Mouse (Mus musculus): ENCODE measurements around the gene Cyb561d2. TPM values are rescaled to one million over a fixed set of nuclear protein-coding genes. Genes with fewer than 3 reads are reported as not detected.
"Not testable (repeated sequence)": the region's sequence is repeated elsewhere in the genome, so short reads cannot be mapped to it uniquely, and the experiment has no call there.

The Cyb561d2 gene
- polyA plus RNA-seq, 1 experiment from 2014 or later = 39.2 TPM

- peak overlapping the region; percentile 95; the same call in 1 of the 2 replicates for H3K27ac ChIP-seq (ENCODE audit: low read length)
- no peak for ATAC-seq
- H3K27me3 ChIP-seq (replicated peaks; ENCODE audit: control insufficient read depth, insufficient read depth, low read length) = no peaks in the 10 kb centered on the region
- peak overlapping the region; percentile 67 for H3K4me3 ChIP-seq (ENCODE audit: low read length)
- H3K9me3 ChIP-seq (ENCODE audit: control insufficient read depth, low read length) = no peaks in the 10 kb centered on the region
- H3K9ac ChIP-seq (ENCODE audit: low read depth, low read length) = peak overlapping the region; percentile 86
- H3K4me1 ChIP-seq (ENCODE audit: control insufficient read depth, insufficient read depth, low read length) = peaks cover 26% of the 10 kb centered on the region
- WGBS = 61% methylated on average over 4 of the region's 4 CpGs
- peak overlapping the region; percentile 86 for H3K4me2 ChIP-seq (ENCODE audit: low read depth, low read length)
- no peaks in the 10 kb centered on the region; the same call in 1 of the 2 replicates for H3K36me3 ChIP-seq (ENCODE audit: control insufficient read depth, insufficient read depth, low read length)
Observed at GRCm38 (mm10) chr9:107581584-107581983, 39.6 kb upstream of the Cyb561d2 start.

GRCm38 (mm10) chr9:107580501-107581317, 38.7 kb upstream of the Cyb561d2 start, which contains the start of gene Hyal3:
TSS of gene Hyal3 (plus strand) at chr9:107580818.
- no peaks in the 10 kb centered on the region for H3K27me3 ChIP-seq (replicated peaks; ENCODE audit: control insufficient read depth, insufficient read depth, low read length)
- peak within 1 kb of the TSS; percentile 67 for H3K4me3 ChIP-seq (ENCODE audit: low read length)
- no peaks in the 10 kb centered on the region for H3K9me3 ChIP-seq (ENCODE audit: control insufficient read depth, low read length)
- H3K4me2 ChIP-seq (ENCODE audit: low read depth, low read length) = peak within 1 kb of the TSS; percentile 86
- H3K27ac ChIP-seq (ENCODE audit: low read length) = peak within 1 kb of the TSS; percentile 95
- under 1% methylated on average over 32 of the region's 32 CpGs for WGBS
- peak; percentile 71 for ATAC-seq
- no peaks in the 10 kb centered on the region; the same call in 1 of the 2 replicates for H3K36me3 ChIP-seq (ENCODE audit: control insufficient read depth, insufficient read depth, low read length)
- H3K4me1 ChIP-seq (ENCODE audit: control insufficient read depth, insufficient read depth, low read length) = peaks cover 33% of the 10 kb centered on the region
- peak within 1 kb of the TSS; percentile 86 for H3K9ac ChIP-seq (ENCODE audit: low read depth, low read length)

DNA sequence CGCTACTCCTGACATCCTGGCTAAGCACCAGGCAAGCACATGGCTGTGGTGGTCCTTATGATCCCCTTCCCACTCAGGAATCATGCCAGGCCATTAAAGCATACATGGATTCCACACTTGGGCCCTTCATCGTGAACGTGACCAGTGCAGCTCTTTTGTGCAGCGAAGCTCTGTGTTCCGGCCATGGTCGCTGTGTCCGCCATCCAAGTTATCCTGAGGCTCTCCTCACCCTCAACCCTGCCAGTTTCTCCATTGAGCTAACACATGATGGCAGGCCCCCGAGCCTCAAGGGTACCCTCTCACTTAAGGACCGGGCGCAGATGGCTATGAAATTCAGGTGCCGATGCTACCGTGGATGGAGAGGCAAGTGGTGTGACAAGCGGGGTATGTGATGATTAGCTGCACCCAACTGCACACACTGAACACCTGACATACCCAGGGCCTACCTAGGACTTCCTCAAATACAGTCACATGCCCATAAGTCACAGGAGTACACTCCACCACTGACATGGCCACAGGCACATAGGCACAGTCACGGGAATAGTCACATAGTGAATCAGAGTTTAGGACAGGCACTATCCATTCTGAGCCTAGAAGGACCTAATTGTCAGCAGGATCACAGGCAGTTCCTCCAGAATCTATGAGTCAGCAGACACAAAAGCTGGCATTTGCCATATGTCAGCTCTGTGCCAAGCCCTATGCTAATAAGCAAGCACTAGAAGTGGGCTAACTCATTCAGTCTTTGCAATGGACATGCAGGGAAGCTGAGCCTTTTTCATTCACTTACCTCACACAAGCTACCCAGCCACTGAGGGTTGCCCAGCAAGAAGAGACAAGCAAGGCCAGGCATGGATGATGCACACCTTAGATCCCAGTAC, 37.3 kb upstream of the Cyb561d2 start:
- Histone ChIP-seq H3K4me3 (ENCODE audit: low read length) (no peak overlapping the region), H3K4me2 (ENCODE audit: low read depth, low read length) (no peak overlapping the region), H3K9ac (ENCODE audit: low read depth, low read length) (no peak overlapping the region), H3K4me1 (ENCODE audit: control insufficient read depth, insufficient read depth, low read length) (peaks cover 34% of the 10 kb centered on the region), H3K27ac (ENCODE audit: low read length) (peak overlapping the region; percentile 42; the same call in 1 of the 2 replicates), H3K9me3 (ENCODE audit: control insufficient read depth, low read length) (no peaks in the 10 kb centered on the region), H3K27me3 (replicated peaks; ENCODE audit: control insufficient read depth, insufficient read depth, low read length) (no peaks in the 10 kb centered on the region), H3K36me3 (ENCODE audit: control insufficient read depth, insufficient read depth, low read length) (no peaks in the 10 kb centered on the region; the same call in 1 of the 2 replicates)
- 94% methylated on average over 14 of the region's 14 CpGs for WGBS
- no peak for ATAC-seq

- Histone ChIP-seq H3K27ac (ENCODE audit: low read length) (peak within 1 kb of the TSS; percentile 42; the same call in 1 of the 2 replicates), H3K9me3 (ENCODE audit: control insufficient read depth, low read length) (no peaks in the 10 kb centered on the region), H3K36me3 (ENCODE audit: control insufficient read depth, insufficient read depth, low read length) (no peaks in the 10 kb centered on the region; the same call in 1 of the 2 replicates), H3K4me1 (ENCODE audit: control insufficient read depth, insufficient read depth, low read length) (peaks cover 34% of the 10 kb centered on the region), H3K4me2 (ENCODE audit: low read depth, low read length) (no peak within 1 kb of the TSS), H3K9ac (ENCODE audit: low read depth, low read length) (no peak within 1 kb of the TSS), H3K27me3 (replicated peaks; ENCODE audit: control insufficient read depth, insufficient read depth, low read length) (no peaks in the 10 kb centered on the region), H3K4me3 (ENCODE audit: low read length) (no peak within 1 kb of the TSS)
- no peak for ATAC-seq
- 73% methylated on average over 3 of the region's 3 CpGs for WGBS
Observed at GRCm38 (mm10) chr9:107578587-107578986, 36.6 kb upstream of the Cyb561d2 start, which contains the start of gene Naa80. TSS of gene Naa80 (plus strand) at chr9:107578887.

GRCm38 (mm10) chr9:107577871-107578270, 35.9 kb upstream of the Cyb561d2 start:
- Histone ChIP-seq H3K9me3 (ENCODE audit: control insufficient read depth, low read length) (no peaks in the 10 kb centered on the region), H3K4me3 (ENCODE audit: low read length) (no peak overlapping the region), H3K27me3 (replicated peaks; ENCODE audit: control insufficient read depth, insufficient read depth, low read length) (no peaks in the 10 kb centered on the region), H3K36me3 (ENCODE audit: control insufficient read depth, insufficient read depth, low read length) (no peaks in the 10 kb centered on the region; the same call in 1 of the 2 replicates), H3K27ac (ENCODE audit: low read length) (no peak overlapping the region), H3K4me2 (ENCODE audit: low read depth, low read length) (no peak overlapping the region), H3K9ac (ENCODE audit: low read depth, low read length) (no peak overlapping the region), H3K4me1 (ENCODE audit: control insufficient read depth, insufficient read depth, low read length) (peaks cover 34% of the 10 kb centered on the region)
- WGBS = 90% methylated on average over 10 of the region's 10 CpGs
- no peak for ATAC-seq

DNA sequence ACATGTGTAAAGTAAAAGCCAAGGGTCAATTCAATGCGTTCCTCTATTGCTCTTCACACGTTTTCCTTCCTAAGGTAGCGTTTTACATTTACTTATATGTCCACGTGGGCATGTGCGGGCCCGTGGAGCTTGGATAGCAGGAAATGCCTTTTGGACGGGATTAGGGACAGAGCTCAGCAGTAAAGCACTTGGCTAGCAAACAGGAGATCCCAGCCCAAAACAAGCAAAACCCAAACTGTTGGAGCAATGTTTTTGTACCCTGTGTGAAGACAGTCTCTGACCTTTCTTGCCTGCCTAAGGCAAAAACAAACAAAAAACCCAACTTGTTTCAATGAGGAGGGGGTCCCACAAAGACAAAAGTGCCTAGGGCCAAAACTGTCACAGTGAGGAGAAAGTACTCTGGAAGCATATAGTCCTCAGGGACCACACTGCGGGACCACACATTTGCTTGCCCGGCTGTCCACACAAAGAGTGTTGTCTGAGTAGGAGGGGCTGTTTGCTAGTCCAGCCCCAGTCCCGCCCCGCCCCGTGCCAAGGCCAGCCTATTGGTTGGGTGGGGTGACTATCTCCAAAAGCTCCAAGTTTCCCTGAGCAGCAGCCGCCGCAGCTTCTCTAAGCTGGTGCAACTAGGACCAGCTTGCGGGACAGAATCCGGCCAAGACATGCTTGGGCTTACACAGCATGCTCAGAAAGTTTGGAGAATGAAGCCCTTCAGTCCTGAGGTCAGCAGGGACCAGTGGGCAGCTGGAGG, 34.5 kb upstream of the Cyb561d2 start, which contains the start of gene Hyal1:
TSS of gene Hyal1 (plus strand) at position 571 of the 751 bp plus-strand sequence.
- Histone ChIP-seq H3K4me2 (ENCODE audit: low read depth, low read length) (peak within 1 kb of the TSS; percentile 64), H3K27ac (ENCODE audit: low read length) (peak within 1 kb of the TSS; percentile 74), H3K9me3 (ENCODE audit: control insufficient read depth, low read length) (no peaks in the 10 kb centered on the region), H3K4me3 (ENCODE audit: low read length) (peak within 1 kb of the TSS; percentile 43), H3K4me1 (ENCODE audit: control insufficient read depth, insufficient read depth, low read length) (peaks cover 35% of the 10 kb centered on the region), H3K27me3 (replicated peaks; ENCODE audit: control insufficient read depth, insufficient read depth, low read length) (no peaks in the 10 kb centered on the region), H3K36me3 (ENCODE audit: control insufficient read depth, insufficient read depth, low read length) (peaks cover 3% of the 10 kb centered on the region; the same call in 1 of the 2 replicates), H3K9ac (ENCODE audit: low read depth, low read length) (peak within 1 kb of the TSS; percentile 64)
- ATAC-seq = peak; percentile 70
- 18% methylated on average over 16 of the region's 16 CpGs for WGBS

- WGBS = 59% methylated on average over 14 of the region's 14 CpGs
- ATAC-seq = peak; percentile 71
- H3K4me1 ChIP-seq (ENCODE audit: control insufficient read depth, insufficient read depth, low read length) = peaks cover 38% of the 10 kb centered on the region
Observed at GRCm38 (mm10) chr9:107575579-107576356, 33.8 kb upstream of the Cyb561d2 start.

GRCm38 (mm10) chr9:107573774-107574173, 31.8 kb upstream of the Cyb561d2 start:
- not testable (repeated sequence) for H3K4me3 ChIP-seq (ENCODE audit: low read length); H3K27ac ChIP-seq (ENCODE audit: low read length); H3K4me2 ChIP-seq (ENCODE audit: low read depth, low read length); H3K9ac ChIP-seq (ENCODE audit: low read depth, low read length); H3K9me3 ChIP-seq (ENCODE audit: control insufficient read depth, low read length); H3K27me3 ChIP-seq (replicated peaks; ENCODE audit: control insufficient read depth, insufficient read depth, low read length); H3K36me3 ChIP-seq (ENCODE audit: control insufficient read depth, insufficient read depth, low read length); ATAC-seq
- 81% methylated on average over 6 of the region's 6 CpGs for WGBS
- H3K4me1 ChIP-seq (ENCODE audit: control insufficient read depth, insufficient read depth, low read length) = peaks cover 40% of the 10 kb centered on the region

More at GRCm38 (mm10) chr9:107575579-107576356, 33.8 kb upstream of the Cyb561d2 start:
- no peak overlapping the region for H3K4me3 ChIP-seq (ENCODE audit: low read length)
- no peaks in the 10 kb centered on the region for H3K27me3 ChIP-seq (replicated peaks; ENCODE audit: control insufficient read depth, insufficient read depth, low read length)
- peak overlapping the region; percentile 6; the same call in 1 of the 2 replicates for H3K4me2 ChIP-seq (ENCODE audit: low read depth, low read length)
- H3K9ac ChIP-seq (ENCODE audit: low read depth, low read length) = peak overlapping the region; percentile 64; the same call in 1 of the 2 replicates
- peak overlapping the region; percentile 74 for H3K27ac ChIP-seq (ENCODE audit: low read length)
- peaks cover 3% of the 10 kb centered on the region; the same call in 1 of the 2 replicates for H3K36me3 ChIP-seq (ENCODE audit: control insufficient read depth, insufficient read depth, low read length)
- no peaks in the 10 kb centered on the region for H3K9me3 ChIP-seq (ENCODE audit: control insufficient read depth, low read length)

Measured in intestine, embryonic 16.5 days (tissue).